Mouse (Mus musculus) spleen, adult 18-20 months (tissue): Measurements from ENCODE around the gene Elp6.

Source experiments
- DNase-seq, 2 experiments: peaks; one replicate each; pipeline ENCODE4 v3.0.0; 2022; ENCODE audit warnings: mixed read lengths in 2 of 2

The Elp6 gene

GRCm38 (mm10) chr9:110304969-110305651 is at the start of gene Elp6:
Gene Elp6, plus strand, starts transcription at chr9:110305173.
- DNase-seq: peak; percentile 79 to 84

- DNase-seq: no peak
These were observed 49.5 kb upstream of the Elp6 start for GRCm38 (mm10) chr9:110255407-110256019.

- DNase-seq: no peak
These were observed 46.3 kb upstream of the Elp6 start for GRCm38 (mm10) chr9:110258646-110259045.

GRCm38 (mm10) chr9:110259118-110259517 is 45.9 kb upstream of the Elp6 start:
- no peak for DNase-seq

- no peak for DNase-seq
These were observed 41.8 kb upstream of the Elp6 start for GRCm38 (mm10) chr9:110263181-110263580.

- DNase-seq: no peak
These were observed 40.0 kb upstream of the Elp6 start for GRCm38 (mm10) chr9:110264991-110265390.

- DNase-seq: no peak
These were observed 36.6 kb upstream of the Elp6 start for GRCm38 (mm10) chr9:110268416-110268815.

- DNase-seq: no peak
These were observed 32.6 kb upstream of the Elp6 start for GRCm38 (mm10) chr9:110272330-110272729.

- no peak for DNase-seq
These were observed 31.5 kb upstream of the Elp6 start for GRCm38 (mm10) chr9:110273507-110273906.

- DNase-seq: no peak
These were observed 29.1 kb upstream of the Elp6 start for GRCm38 (mm10) chr9:110275882-110276281.

- DNase-seq: no peak
These were observed 27.5 kb upstream of the Elp6 start for GRCm38 (mm10) chr9:110277431-110277881.

- DNase-seq: no peak
These were observed 20.8 kb upstream of the Elp6 start for GRCm38 (mm10) chr9:110284075-110284697.

GRCm38 (mm10) chr9:110287321-110287924 is 17.6 kb upstream of the Elp6 start:
- DNase-seq: no peak

- no peak for DNase-seq
These were observed 11.7 kb upstream of the Elp6 start for GRCm38 (mm10) chr9:110293254-110293718.

GRCm38 (mm10) chr9:110293873-110294415 is 11.0 kb upstream of the Elp6 start:
- DNase-seq: no peak

GRCm38 (mm10) chr9:110294786-110295185 is 10.2 kb upstream of the Elp6 start:
- DNase-seq: no peak

GRCm38 (mm10) chr9:110296867-110297627 is 7.9 kb upstream of the Elp6 start:
- DNase-seq: peak; percentile 40 to 74

- no peak for DNase-seq
These were observed 457 bp upstream of the Elp6 start for GRCm38 (mm10) chr9:110304516-110304915.

- DNase-seq: no peak
These were observed 1.4 kb downstream of the Elp6 start for GRCm38 (mm10) chr9:110306371-110306770.

GRCm38 (mm10) chr9:110314706-110315105 is 9.7 kb downstream of the Elp6 start:
- no peak for DNase-seq

- no peak for DNase-seq
These were observed 10.4 kb downstream of the Elp6 start for GRCm38 (mm10) chr9:110315410-110315809.

GRCm38 (mm10) chr9:110315904-110316303 is 10.9 kb downstream of the Elp6 start:
- no peak for DNase-seq
